Mouse (Mus musculus) C2C12 (cell line): ENCODE data around the gene Pik3c2g.

Experiments
- CEBPB ChIP-seq: IDR thresholded peaks from one replicate; pipeline ENCODE4 v1.6.1; 2011; ENCODE audit warnings: low read depth, mild to moderate bottlenecking, control low read depth, moderate library complexity
- CTCF ChIP-seq: IDR thresholded peaks from one replicate; pipeline ENCODE4 v1.5.1; 2011; ENCODE audit not compliant: control insufficient read depth, insufficient read depth, insufficient read length
- FOSL1 ChIP-seq: IDR thresholded peaks from one replicate; pipeline ENCODE4 v1.8.0; 2011; ENCODE audit warnings: mild to moderate bottlenecking, low read length; ENCODE audit not compliant: poor library complexity, insufficient read depth, severe bottlenecking
- MAX ChIP-seq: IDR thresholded peaks from one replicate; pipeline ENCODE4 v1.6.1; 2011; ENCODE audit warnings: mild to moderate bottlenecking, control low read depth
- MYOD1 ChIP-seq: IDR thresholded peaks from one replicate; pipeline ENCODE4 v1.6.1; 2011; ENCODE audit warnings: low read depth; ENCODE audit not compliant: control insufficient read depth, insufficient read length
- MYOG ChIP-seq: IDR thresholded peaks from one replicate; pipeline ENCODE4 v1.6.1; 2011; ENCODE audit not compliant: control insufficient read depth, insufficient read length; ENCODE audit errors: extremely low read depth
- USF1 ChIP-seq: IDR thresholded peaks from one replicate; pipeline ENCODE4 v1.6.1; 2011; ENCODE audit warnings: low read depth, mild to moderate bottlenecking, control low read depth, moderate library complexity

DNA sequence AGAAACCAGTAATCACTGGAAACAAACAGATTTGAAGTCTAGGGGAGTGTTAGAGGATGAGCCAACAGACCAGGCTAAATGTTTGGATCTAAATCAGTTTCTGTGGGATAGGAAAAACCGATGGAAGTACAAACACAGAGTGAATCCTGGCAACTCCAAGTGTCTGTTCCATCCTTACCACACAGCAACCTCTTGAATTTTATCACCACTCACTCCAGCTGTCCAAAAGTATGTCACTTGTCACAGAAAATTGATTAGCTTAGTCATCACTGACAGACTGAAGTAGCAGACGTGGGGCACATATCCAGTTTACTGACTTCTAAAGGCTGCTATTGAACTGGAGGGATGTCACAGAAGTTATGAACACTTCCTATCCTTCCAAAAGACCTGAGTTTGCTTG is 347.8 kb downstream of the Pik3c2g start:
- TF ChIP-seq CTCF (no peak), USF1 (no peak), MAX (no peak), MYOD1 (no peak), MYOG (no peak), CEBPB (no peak), FOSL1 (no peak)
